Mouse (Mus musculus): ENCODE measurements around the gene Cfap299. TPM values are rescaled to one million over a fixed set of nuclear protein-coding genes. Genes with fewer than 3 reads are reported as not detected.
A peak's percentile ranks its signal among the peaks of the same experiment; 100 is the strongest.

The Cfap299 gene
- polyA plus RNA-seq, 1 experiment from 2014 or later = 0.59 TPM

DNA sequence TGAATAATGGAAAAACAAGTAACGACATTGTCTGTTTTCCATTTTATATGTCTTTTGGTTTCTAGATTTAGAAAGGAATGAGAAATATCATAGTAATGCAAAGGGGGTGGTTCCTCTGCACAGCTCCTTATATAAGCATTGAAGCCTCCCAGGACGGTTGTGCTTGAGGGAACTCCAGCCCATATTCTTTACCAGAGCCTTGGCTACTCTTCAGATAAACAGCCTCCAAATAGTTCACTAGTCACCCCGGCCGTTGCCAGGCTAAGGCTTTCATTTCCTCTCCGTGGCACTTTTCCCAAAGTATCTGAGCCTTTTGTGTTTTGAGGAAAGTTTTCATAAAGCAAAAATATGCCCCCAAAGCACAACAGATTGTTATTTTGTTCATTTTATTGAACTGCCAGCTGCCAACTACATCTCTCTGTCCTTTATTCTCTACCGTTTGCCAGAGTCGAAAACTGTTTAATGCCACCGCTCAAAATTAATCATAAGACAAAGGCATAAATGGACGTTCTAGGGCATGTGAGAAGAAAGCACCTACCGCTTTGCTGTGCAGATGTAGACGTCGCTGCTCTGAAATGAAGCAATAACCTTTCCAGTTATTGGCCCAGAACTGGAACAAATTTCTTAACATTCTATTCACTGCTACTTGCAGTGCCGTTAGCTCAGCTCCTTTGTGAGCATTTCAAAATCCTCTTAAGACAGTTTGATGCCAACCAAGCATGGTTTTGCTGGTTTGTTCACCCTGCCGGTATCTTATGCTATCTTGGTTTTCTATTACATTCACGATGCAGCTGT is 433.0 kb downstream of the Cfap299 start:
- Histone ChIP-seq H3K36me3 (ENCODE audit: control insufficient read depth, insufficient read depth, low read length) (no peaks in the 10 kb centered on the region), H3K4me3 (replicated peaks; ENCODE audit: low read depth, low read length) (no peak overlapping the region), H3K9me3 (ENCODE audit: control insufficient read depth, low read length) (no peaks in the 10 kb centered on the region), H3K27ac (replicated peaks; ENCODE audit: low read depth, low read length) (no peak overlapping the region), H3K4me1 (ENCODE audit: control insufficient read depth, insufficient read depth, low read length) (peaks cover 8% of the 10 kb centered on the region; the same call in 1 of the 2 replicates), H3K9ac (replicated peaks; ENCODE audit: low read length) (no peak overlapping the region), H3K27me3 (ENCODE audit: control insufficient read depth, insufficient read depth, low read length) (no peaks in the 10 kb centered on the region), H3K4me2 (ENCODE audit: low read length) (0 out of 2 replicates have a peak overlapping the region, but pooled peaks have one; percentile 19)
- DNase-seq = peak; percentile 44
- WGBS = 44% methylated on average over 15 of the region's 15 CpGs
- ATAC-seq (ENCODE audit: low FRiP score, low TSS enrichment) = no peak

DNA sequence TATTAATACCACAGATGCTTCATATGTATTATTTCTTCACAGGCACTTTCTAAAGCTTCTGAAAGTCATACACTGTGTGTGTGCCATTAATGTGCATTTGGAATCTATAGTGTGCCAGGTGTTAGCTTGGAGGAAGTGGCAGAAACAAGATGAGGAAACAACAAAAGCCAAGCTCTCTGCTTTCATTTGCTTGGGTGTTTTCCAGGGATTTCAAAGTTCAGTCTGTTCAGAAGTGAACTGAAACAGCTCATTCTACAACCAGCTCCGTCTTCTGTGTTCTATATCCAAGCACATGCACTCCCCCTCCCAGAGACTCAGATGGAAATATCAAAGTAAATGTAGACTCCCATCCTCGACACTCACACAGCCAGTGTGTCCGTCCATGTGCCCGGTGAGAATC is 449.5 kb downstream of the Cfap299 start:
- H3K4me2 ChIP-seq (ENCODE audit: low read length) = no peak overlapping the region
- ATAC-seq (ENCODE audit: low FRiP score, low TSS enrichment) (no peak), DNase-seq (no peak)
- H3K27ac ChIP-seq (replicated peaks; ENCODE audit: low read depth, low read length) = no peak overlapping the region
- H3K4me1 ChIP-seq (ENCODE audit: control insufficient read depth, insufficient read depth, low read length) = no peaks in the 10 kb centered on the region
- H3K9me3 ChIP-seq (ENCODE audit: control insufficient read depth, low read length) = no peaks in the 10 kb centered on the region
- H3K27me3 ChIP-seq (ENCODE audit: control insufficient read depth, insufficient read depth, low read length) = no peaks in the 10 kb centered on the region
- no peak overlapping the region for H3K9ac ChIP-seq (replicated peaks; ENCODE audit: low read length)
- H3K4me3 ChIP-seq (replicated peaks; ENCODE audit: low read depth, low read length) = no peak overlapping the region
- no peaks in the 10 kb centered on the region for H3K36me3 ChIP-seq (ENCODE audit: control insufficient read depth, insufficient read depth, low read length)
- whole genome bisulfite sequencing = 82% methylated on average over 4 of the region's 4 CpGs

DNA sequence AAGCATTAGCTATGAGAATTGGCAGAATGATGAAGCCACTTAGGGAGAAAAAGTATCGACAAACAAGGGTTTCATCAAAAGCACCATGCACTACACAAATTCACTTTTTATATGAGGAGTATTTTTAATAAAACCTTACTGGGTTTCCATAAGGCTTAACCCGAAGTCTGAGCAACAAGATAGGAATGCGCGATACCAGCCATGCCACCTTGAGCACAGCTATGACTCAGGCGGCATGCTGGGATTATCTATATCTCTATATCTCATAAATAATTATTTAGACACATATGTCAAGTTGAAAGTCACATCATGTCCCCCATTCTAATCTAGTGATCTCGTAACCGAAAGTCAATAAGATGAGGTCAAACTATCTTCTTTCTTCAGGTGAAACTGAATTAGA is 453.0 kb downstream of the Cfap299 start:
- no peak overlapping the region for H3K9ac ChIP-seq (replicated peaks; ENCODE audit: low read length)
- no peaks in the 10 kb centered on the region for H3K36me3 ChIP-seq (ENCODE audit: control insufficient read depth, insufficient read depth, low read length)
- H3K4me3 ChIP-seq (replicated peaks; ENCODE audit: low read depth, low read length) = no peak overlapping the region
- H3K4me1 ChIP-seq (ENCODE audit: control insufficient read depth, insufficient read depth, low read length) = no peaks in the 10 kb centered on the region
- no peak overlapping the region for H3K4me2 ChIP-seq (ENCODE audit: low read length)
- ATAC-seq (ENCODE audit: low FRiP score, low TSS enrichment) = no peak
- H3K27ac ChIP-seq (replicated peaks; ENCODE audit: low read depth, low read length) = no peak overlapping the region
- no peak for DNase-seq
- 96% methylated on average over 7 of the region's 7 CpGs for WGBS
- H3K9me3 ChIP-seq (ENCODE audit: control insufficient read depth, low read length) = no peaks in the 10 kb centered on the region
- H3K27me3 ChIP-seq (ENCODE audit: control insufficient read depth, insufficient read depth, low read length) = no peaks in the 10 kb centered on the region

DNA sequence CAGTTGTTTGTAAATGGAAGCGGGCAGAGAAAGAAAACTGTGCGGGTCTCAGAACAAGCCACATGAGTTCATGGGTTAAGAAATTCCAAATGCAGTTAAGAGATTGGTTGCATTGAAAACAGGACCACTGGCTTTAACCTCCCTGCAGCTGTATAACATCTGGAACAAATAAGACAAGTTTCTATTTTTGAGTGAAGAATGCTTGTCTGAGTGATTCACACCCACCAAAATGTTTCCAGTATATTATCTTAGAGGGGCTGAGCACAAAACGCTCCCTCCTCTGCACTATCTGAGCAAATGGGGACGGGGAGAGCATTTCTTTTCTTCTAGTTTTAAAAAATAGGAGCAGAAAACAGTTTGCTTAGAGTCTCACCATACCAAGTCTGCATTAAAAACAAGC is 458.6 kb downstream of the Cfap299 start:
- no peak for ATAC-seq (ENCODE audit: low FRiP score, low TSS enrichment)
- Histone ChIP-seq H3K4me2 (ENCODE audit: low read length) (no peak overlapping the region), H3K9me3 (ENCODE audit: control insufficient read depth, low read length) (no peaks in the 10 kb centered on the region), H3K4me1 (ENCODE audit: control insufficient read depth, insufficient read depth, low read length) (no peaks in the 10 kb centered on the region), H3K27ac (replicated peaks; ENCODE audit: low read depth, low read length) (no peak overlapping the region), H3K27me3 (ENCODE audit: control insufficient read depth, insufficient read depth, low read length) (no peaks in the 10 kb centered on the region), H3K4me3 (replicated peaks; ENCODE audit: low read depth, low read length) (no peak overlapping the region), H3K9ac (replicated peaks; ENCODE audit: low read length) (no peak overlapping the region), H3K36me3 (ENCODE audit: control insufficient read depth, insufficient read depth, low read length) (no peaks in the 10 kb centered on the region)
- 82% methylated on average over 4 of the region's 4 CpGs for WGBS
- DNase-seq = no peak

DNA sequence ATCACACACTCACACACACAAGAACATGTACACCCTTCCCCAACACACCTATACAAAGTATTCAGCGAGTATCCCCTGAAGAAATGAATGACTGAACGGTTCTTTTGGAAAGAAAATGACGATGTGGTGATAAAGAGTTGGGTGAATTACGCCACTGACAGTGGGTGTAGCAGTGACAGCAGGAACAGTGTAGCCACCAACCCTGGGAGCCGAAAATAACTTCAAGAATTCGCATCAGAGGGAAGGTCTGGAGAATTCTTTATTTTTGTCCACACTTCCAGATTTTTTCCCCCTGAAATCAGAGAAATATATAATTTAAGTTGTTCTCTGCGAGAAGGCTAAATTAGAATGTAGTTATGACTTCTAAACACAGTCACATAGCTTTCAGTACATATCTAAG is 459.5 kb downstream of the Cfap299 start:
- Histone ChIP-seq H3K4me2 (ENCODE audit: low read length) (no peak overlapping the region), H3K9me3 (ENCODE audit: control insufficient read depth, low read length) (no peaks in the 10 kb centered on the region), H3K27me3 (ENCODE audit: control insufficient read depth, insufficient read depth, low read length) (no peaks in the 10 kb centered on the region), H3K4me3 (replicated peaks; ENCODE audit: low read depth, low read length) (no peak overlapping the region), H3K9ac (replicated peaks; ENCODE audit: low read length) (no peak overlapping the region), H3K36me3 (ENCODE audit: control insufficient read depth, insufficient read depth, low read length) (no peaks in the 10 kb centered on the region), H3K27ac (replicated peaks; ENCODE audit: low read depth, low read length) (no peak overlapping the region), H3K4me1 (ENCODE audit: control insufficient read depth, insufficient read depth, low read length) (no peaks in the 10 kb centered on the region)
- no peak for DNase-seq
- ATAC-seq (ENCODE audit: low FRiP score, low TSS enrichment) = no peak
- 87% methylated on average over 7 of the region's 7 CpGs for WGBS

DNA sequence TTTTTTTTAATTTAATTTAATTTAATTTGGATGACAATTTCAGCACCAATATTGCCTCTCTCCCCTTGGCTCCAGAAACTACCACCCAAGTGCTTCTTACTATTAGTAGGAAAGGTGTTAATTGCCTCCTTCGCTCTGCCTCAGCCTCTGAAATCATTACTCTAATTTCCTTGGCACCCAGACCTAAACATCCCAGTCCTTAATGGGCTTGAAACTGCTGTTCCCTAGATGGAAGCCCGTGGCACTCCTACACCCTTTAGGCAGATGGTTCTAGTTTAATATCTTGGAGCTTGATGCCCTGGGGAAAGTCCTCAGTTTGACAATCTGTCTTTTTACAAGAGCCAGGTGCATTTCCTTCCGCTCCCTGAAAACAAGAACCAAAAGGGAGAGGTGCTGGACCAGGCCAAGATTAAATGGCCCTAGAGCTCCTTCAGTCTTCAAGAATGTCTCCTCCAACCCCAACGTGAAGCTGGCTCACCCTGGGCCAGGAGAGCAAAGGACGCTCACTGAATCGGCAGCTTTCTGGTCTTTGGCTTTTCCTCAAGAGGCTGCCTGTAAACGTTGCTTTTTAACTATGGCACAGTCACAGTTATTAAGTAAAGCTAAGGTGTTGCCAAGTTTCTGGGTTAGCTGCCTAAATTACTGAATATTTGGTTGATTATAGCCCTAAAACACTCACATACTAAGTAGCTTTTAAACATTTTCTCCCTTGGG is 461.9 kb downstream of the Cfap299 start:
- no peak for ATAC-seq (ENCODE audit: low FRiP score, low TSS enrichment)
- Histone ChIP-seq H3K9me3 (ENCODE audit: control insufficient read depth, low read length) (no peaks in the 10 kb centered on the region), H3K27me3 (ENCODE audit: control insufficient read depth, insufficient read depth, low read length) (no peaks in the 10 kb centered on the region), H3K9ac (replicated peaks; ENCODE audit: low read length) (no peak overlapping the region), H3K36me3 (ENCODE audit: control insufficient read depth, insufficient read depth, low read length) (no peaks in the 10 kb centered on the region), H3K4me2 (ENCODE audit: low read length) (no peak overlapping the region), H3K4me1 (ENCODE audit: control insufficient read depth, insufficient read depth, low read length) (no peaks in the 10 kb centered on the region), H3K4me3 (replicated peaks; ENCODE audit: low read depth, low read length) (no peak overlapping the region), H3K27ac (replicated peaks; ENCODE audit: low read depth, low read length) (no peak overlapping the region)
- WGBS = 82% methylated on average over 7 of the region's 7 CpGs
- no peak for DNase-seq

DNA sequence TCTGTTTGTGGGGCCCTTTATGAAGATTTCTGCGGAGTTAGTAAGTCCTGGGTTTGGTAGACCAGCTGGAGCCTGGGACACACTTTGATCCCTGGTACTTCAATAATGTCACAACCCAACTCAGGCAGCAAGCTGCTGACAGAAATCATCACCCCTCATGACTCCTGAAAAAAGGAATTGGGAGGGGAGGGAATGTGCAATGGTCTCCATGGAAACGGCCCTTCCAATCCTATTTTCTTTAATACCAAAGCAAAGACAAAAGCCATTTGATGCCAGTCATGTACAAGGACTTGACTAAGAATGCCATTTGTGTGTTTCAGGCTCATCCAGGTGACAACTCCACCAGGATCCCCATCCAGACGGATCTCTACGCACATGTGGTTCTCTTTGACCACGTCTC is 472.4 kb downstream of the Cfap299 start:
- H3K4me1 ChIP-seq (ENCODE audit: control insufficient read depth, insufficient read depth, low read length) = 0 out of 2 replicates have a peak, but pooled peaks cover 5% of the 10 kb centered on the region
- H3K27me3 ChIP-seq (ENCODE audit: control insufficient read depth, insufficient read depth, low read length) = no peaks in the 10 kb centered on the region
- no peaks in the 10 kb centered on the region for H3K36me3 ChIP-seq (ENCODE audit: control insufficient read depth, insufficient read depth, low read length)
- no peak overlapping the region for H3K9ac ChIP-seq (replicated peaks; ENCODE audit: low read length)
- DNase-seq (peak; percentile 53), ATAC-seq (ENCODE audit: low FRiP score, low TSS enrichment) (no peak)
- no peak overlapping the region for H3K27ac ChIP-seq (replicated peaks; ENCODE audit: low read depth, low read length)
- no peak overlapping the region for H3K4me3 ChIP-seq (replicated peaks; ENCODE audit: low read depth, low read length)
- no peak overlapping the region for H3K4me2 ChIP-seq (ENCODE audit: low read length)
- 17% methylated on average over 5 of the region's 5 CpGs for WGBS
- no peaks in the 10 kb centered on the region for H3K9me3 ChIP-seq (ENCODE audit: control insufficient read depth, low read length)

DNA sequence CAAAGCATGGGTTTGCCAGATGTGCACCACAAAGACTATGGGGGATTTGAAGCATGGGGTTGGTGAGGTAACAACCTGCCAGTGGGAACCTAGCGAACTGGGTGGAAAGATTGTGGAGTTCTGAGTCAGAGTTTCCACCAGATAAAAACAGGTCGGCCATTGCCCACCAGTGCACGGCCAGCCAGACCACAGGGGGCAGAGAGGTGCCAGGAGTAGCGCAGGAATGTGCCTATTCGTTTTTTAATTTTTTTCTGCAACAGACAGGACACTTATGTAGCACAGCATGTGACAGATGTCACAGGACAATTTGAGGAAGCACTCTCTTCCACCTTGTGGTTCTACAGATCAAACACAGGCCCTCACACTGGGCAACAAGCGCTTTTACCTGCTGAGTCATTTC is 475.7 kb downstream of the Cfap299 start:
- Histone ChIP-seq H3K27ac (replicated peaks; ENCODE audit: low read depth, low read length) (no peak overlapping the region), H3K9ac (replicated peaks; ENCODE audit: low read length) (no peak overlapping the region), H3K9me3 (ENCODE audit: control insufficient read depth, low read length) (no peaks in the 10 kb centered on the region), H3K27me3 (ENCODE audit: control insufficient read depth, insufficient read depth, low read length) (no peaks in the 10 kb centered on the region), H3K36me3 (ENCODE audit: control insufficient read depth, insufficient read depth, low read length) (no peaks in the 10 kb centered on the region), H3K4me3 (replicated peaks; ENCODE audit: low read depth, low read length) (no peak overlapping the region), H3K4me1 (ENCODE audit: control insufficient read depth, insufficient read depth, low read length) (0 out of 2 replicates have a peak, but pooled peaks cover 5% of the 10 kb centered on the region), H3K4me2 (ENCODE audit: low read length) (no peak overlapping the region)
- no peak for DNase-seq
- no peak for ATAC-seq (ENCODE audit: low FRiP score, low TSS enrichment)
- 89% methylated on average over 6 of the region's 6 CpGs for WGBS

DNA sequence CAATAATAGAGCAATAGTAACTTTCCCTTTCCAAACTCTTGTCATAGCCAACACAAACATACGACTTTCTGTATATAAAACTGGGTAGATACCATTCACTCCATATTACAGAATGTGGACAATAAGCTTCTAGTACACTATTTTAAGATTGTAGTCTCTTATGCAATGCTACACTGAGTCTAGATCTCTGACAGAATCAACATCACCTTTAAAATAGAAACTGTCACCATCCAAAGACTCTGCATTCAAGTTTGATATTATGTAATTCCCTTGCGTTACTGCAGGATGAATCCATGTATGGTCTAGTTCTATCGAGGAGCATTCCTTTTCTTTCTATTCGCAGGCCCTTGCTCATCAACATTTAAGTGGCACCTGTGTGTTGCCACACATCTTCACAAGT is 477.4 kb downstream of the Cfap299 start:
- H3K9ac ChIP-seq (replicated peaks; ENCODE audit: low read length) = no peak overlapping the region
- H3K4me3 ChIP-seq (replicated peaks; ENCODE audit: low read depth, low read length) = no peak overlapping the region
- 93% methylated on average over 4 of the region's 4 CpGs for WGBS
- no peaks in the 10 kb centered on the region for H3K27me3 ChIP-seq (ENCODE audit: control insufficient read depth, insufficient read depth, low read length)
- H3K4me1 ChIP-seq (ENCODE audit: control insufficient read depth, insufficient read depth, low read length) = no peaks in the 10 kb centered on the region
- no peak overlapping the region for H3K4me2 ChIP-seq (ENCODE audit: low read length)
- H3K36me3 ChIP-seq (ENCODE audit: control insufficient read depth, insufficient read depth, low read length) = no peaks in the 10 kb centered on the region
- H3K27ac ChIP-seq (replicated peaks; ENCODE audit: low read depth, low read length) = no peak overlapping the region
- ATAC-seq (ENCODE audit: low FRiP score, low TSS enrichment) = no peak
- no peaks in the 10 kb centered on the region for H3K9me3 ChIP-seq (ENCODE audit: control insufficient read depth, low read length)
- no peak for DNase-seq
